Mouse (Mus musculus): ENCODE data around the gene Cst6. TPM values are rescaled to one million over a fixed set of nuclear protein-coding genes. Genes with fewer than 3 reads are reported as not detected.
"Not testable (repeated sequence)": the region's sequence is repeated elsewhere in the genome, so short reads cannot be mapped to it uniquely, and the experiment has no call there.

Cst6 gene
- total RNA-seq (2021) = 1 to 10 TPM; 1.8 to 1.9 TPM
- long read RNA-seq, experiment 1, partial matches to known transcripts = 0 of 2 reads
- long read RNA-seq, experiment 1, other reads (novel, unspliced or antisense) = 0 of 2 reads
- long read RNA-seq, experiment 2, partial matches to known transcripts = 0 of 1 reads
- long read RNA-seq, experiment 2, other reads (novel, unspliced or antisense) = 0 of 1 reads

DNA sequence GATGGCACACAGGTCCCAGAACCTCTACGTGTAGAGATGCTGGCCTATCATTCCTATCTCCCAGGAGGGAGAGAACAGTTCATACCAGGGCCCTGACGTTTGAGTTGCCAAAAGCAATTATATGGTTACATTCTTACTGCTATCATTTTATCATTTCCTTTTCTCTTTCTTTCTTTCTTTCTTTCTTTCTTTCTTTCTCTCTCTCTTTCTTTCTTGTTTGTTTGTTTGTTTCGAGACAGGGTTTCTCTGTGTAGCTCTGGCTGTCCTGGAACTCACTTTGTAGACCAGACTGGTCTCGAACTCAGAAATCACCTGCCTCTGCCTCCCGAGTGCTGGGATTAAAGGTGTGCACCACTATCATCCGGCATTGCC lies at the start of gene Cst6:
Gene Cst6 (minus strand): TSS at position 73 of the 372 bp plus-strand sequence.
- not testable (repeated sequence) for DNase-seq

DNA sequence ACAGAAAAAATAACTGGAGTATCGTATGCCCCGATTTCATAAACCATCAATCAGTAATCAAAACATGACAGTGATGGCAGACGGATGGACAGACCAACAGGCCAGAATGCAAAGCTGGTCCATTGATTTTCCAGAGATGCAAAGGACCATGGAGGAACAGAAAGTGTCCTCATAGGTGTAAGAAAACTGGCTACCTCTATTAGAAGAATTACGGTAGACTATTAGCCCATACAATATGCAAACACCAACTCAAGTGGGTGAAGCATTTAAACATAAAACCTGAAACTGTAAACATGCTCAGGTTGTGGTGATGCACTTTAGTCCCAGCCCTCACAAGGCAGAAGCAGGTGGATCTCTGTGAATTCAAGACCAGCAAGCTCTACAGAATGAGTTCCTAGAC lies 46.0 kb upstream of the Cst6 start:
- no peak for DNase-seq

DNA sequence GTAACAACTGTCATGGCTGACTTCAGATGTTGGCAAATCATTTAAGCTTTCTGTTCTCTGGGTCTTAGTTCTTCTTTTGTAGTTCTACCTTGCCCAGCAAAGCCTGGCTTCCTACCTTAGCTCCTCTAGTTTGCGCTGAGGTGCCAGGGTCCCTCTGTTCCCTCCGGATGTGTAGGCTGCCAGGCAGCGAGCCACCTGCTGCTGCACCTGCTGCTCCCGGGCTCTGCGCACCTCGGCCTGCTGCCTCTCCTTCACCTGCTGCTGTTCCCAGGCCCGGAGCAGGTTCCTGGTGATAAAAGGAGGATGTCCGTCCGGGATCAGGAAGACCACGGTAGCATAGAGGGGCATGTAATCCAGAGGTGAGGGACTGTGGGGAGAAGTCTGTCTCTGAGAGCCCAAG lies 44.8 kb upstream of the Cst6 start:
- DNase-seq = no peak

- DNase-seq = peak; percentile 56
These were observed 43.5 kb upstream of the Cst6 start for GRCm38 (mm10) chr19:5392892-5393291.

DNA sequence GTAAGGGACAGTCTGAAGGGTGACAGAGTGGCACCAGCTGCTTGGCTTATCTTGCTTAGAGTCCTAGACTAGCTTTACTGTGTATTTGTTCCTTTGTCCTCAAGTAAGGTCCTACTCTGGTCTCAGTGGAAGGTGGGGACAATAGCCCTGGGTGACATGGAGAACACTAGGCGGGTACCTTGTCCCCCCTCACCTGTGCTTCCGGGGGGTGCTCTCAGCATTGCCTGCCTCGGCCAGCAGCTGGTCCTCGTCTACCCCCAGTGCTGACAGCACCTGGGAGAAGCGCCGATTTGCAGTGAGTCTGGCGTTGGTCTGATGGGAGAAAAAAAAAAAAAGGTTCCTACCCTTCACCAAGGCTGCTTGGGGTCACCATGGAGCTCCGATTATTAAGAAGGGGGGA lies 41.0 kb upstream of the Cst6 start:
- DNase-seq = no peak

DNA sequence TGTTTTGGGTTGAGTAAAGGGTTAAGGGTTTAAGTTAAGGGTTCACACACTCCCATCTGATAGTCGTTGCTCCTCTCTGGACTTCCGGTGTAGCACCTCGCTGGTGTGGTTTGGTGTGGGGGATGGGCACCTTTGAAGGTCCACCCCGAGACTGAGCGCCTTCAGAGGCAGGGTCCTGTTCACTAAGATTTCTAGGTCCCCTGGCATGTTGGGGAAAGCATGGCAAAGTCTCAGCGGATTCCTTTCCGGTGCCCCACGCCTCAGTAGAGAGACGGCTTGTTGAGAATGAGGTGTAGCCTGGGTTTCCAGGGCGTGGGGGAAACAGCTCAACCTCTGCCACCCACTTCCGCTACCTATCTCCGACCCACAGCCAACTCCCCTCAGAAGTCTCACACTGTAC lies 40.3 kb upstream of the Cst6 start:
- DNase-seq = no peak

DNA sequence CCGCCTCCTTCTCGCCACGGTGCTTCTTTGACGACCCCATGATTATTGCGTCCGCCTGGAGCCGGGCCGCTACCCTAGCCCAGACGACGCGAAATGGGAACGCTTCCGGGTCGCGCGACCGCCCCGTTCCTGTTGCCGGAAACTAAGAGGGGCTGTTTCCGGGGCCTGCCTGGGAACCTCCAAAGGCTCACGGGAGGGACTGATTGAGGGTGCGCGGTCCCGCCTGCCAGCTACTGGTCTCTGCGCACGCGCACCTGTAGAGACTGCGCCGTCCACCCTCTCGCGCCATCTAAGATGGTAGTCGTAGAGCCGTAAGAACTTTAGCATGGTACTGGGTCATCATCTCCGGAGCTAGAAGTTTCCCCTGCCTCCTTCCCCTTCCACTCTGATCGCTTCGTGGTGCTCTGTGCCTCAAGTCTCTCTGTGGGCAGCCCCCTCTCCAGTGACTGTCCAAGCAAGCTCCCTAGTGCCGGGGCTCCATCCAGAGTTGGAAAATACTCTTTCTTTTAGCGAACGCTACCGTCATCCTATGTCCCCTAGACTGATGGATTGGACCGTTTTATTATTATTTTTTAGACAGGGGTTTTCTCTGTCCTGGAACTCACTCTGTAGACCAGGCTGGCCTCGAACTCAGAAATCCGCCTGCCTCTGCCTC lies 39.3 kb upstream of the Cst6 start, which contains the start of gene Sart1:
Gene Sart1 (minus strand): TSS at position 116 of the 655 bp plus-strand sequence.
- DNase-seq = peak; percentile 93

DNA sequence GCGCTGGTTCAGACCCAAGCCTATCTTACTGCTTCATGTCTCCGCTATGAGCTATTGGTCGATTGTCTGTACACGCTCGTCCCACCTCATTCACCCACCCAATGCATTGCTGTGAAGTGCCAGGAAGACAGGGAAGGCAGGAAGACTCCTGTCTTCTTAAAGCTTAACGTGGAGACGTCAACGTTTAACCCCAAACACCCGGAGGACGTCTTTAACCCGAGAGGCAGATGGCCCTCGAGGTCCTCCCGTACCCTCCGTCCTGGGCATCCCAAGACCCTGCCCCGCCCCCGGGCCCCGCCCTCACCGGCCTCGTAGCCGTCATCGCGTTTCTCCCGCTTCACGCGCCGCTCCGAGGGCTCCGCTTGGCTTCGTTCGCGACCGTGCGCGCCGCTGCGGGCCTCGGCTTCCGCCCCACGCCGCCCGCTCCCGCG lies 38.7 kb upstream of the Cst6 start:
- peak; percentile 46 for DNase-seq

GRCm38 (mm10) chr19:5384715-5385114 lies 35.3 kb upstream of the Cst6 start:
- no peak for DNase-seq

GRCm38 (mm10) chr19:5383326-5383725 lies 34.0 kb upstream of the Cst6 start:
- no peak for DNase-seq

DNA sequence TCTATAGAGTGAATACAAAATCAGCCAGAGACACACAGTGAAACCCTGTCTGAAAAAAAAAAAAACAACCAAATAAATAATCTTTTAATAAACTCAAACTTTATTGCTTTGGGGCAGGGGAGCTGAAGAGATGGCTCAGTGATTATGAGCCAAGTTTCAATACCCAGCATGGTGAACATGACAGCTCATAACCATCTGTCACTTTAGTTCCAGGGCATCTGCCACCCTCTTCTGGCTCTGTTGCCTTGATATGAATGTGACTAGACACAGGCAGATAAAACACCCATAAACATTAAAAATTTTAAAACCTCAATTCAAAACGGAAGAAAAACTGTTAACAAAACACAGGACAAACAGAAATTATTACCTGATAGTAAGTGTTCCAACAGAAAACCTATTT lies 28.1 kb upstream of the Cst6 start:
- no peak for DNase-seq

DNA sequence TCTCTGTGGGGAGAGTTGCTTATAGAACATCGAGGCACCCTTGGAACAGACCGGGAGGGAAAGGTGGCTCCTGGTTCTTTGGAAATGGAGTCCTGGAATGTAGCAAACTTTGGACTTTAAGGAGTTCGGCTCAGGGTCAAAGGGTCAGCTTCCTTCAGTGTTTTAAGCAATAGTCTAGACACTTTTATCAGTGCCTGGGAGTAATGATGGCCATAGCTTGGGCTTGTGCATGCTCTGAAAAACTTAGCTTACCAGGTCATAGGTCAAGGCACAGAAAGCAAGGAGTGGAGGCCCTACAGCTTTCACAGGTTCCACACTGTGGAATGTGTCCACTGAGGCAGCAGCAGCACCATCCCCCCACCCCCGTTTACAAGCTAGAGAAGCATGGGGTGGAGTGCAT lies 25.4 kb upstream of the Cst6 start:
- DNase-seq = no peak

DNA sequence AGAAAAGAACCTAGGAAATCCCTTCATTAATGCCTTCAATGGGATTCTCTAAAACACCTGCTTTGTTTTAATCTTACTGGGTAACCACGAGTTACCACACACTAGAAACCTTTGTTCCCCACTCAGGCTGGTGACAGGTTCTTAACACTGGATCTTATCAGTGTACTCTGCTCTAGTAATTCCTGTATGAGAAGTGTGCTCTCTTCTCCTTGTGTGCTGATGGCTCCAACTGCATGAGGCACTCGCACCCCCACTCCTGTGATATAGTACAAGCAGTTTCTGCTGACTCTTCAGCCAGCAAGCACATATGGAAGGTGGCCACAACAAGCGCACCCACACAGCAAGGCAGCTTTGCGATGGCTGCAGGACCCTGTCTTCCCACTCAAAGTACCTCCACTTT lies 24.8 kb upstream of the Cst6 start:
- no peak for DNase-seq

DNA sequence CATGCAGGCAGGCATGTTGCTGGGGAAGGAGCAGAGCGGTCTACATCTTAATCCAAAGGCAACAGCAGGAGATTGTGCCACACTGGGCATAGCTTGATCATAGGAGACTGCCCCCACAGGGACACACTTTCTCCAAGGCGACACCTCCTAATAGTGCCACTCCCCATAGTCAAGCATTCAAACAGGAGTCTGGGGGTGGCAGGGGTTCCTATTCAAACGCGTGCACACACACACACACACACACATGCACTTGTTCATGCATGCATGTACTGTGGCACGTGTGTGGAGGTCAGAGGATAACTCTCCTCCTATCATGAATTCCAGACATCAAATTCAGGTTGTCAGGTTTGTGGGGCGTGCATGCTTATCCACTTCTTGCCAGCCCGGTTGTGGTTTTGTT lies 23.4 kb upstream of the Cst6 start:
- no peak for DNase-seq

- DNase-seq = no peak
These were observed 21.6 kb upstream of the Cst6 start for GRCm38 (mm10) chr19:5370932-5371331.

- no peak for DNase-seq
These were observed 18.1 kb upstream of the Cst6 start for GRCm38 (mm10) chr19:5367455-5367854.

GRCm38 (mm10) chr19:5367053-5367359 lies 17.6 kb upstream of the Cst6 start, which contains the start of gene Banf1:
Gene Banf1 (minus strand): TSS chr19:5367168.
- no peak for DNase-seq

DNA sequence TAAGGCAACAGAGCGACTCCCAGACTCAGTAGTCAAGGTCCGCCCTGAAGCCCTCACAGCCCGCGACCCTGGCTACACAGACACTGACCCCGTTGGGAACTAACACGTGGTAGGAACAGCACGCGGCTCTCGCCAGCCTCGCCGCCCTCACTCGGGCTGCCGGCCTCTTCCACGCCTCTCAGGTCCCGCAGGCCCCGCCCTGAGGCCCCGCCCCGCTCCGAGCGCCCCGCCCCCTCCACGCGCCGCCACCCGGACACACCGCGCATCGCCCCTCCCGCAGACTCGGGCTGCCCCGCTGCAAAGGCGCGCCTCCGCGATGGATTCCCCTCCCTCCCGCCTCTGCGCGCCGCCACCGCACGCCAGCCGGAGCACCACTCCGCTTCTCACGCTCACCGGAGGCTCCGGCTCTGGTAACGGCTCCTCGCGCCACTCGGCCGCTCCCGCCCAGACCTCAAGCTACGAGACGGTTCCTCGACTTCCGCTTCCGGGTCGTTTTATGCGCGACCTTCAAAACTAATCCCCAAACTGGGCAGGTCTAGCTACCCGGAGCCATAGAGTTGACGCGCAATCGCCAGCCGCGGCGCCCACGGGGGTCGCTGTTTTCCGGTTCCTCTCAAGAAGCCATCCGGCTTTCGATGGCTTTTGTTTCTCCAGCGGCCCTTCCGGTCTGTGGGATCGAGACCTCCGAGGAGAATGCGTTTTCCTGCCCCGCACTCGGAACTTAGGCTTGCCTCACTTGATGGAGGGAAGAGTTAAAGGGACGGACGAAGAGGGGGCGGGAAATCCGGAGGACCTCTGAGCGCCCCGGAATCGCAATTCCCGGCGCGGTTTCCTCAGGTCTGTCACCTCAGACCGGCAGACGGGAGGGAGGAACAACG lies 17.0 kb upstream of the Cst6 start, which contains the start of gene Eif1ad:
Gene Eif1ad (plus strand): TSS at position 567 of the 878 bp plus-strand sequence.
- DNase-seq = peak; percentile 92

GRCm38 (mm10) chr19:5365751-5366150 lies 16.4 kb upstream of the Cst6 start:
- no peak for DNase-seq

- DNase-seq = no peak
These were observed 14.8 kb upstream of the Cst6 start for GRCm38 (mm10) chr19:5364124-5364523.

- no peak for DNase-seq
These were observed 12.8 kb upstream of the Cst6 start for GRCm38 (mm10) chr19:5362186-5362585.

DNA sequence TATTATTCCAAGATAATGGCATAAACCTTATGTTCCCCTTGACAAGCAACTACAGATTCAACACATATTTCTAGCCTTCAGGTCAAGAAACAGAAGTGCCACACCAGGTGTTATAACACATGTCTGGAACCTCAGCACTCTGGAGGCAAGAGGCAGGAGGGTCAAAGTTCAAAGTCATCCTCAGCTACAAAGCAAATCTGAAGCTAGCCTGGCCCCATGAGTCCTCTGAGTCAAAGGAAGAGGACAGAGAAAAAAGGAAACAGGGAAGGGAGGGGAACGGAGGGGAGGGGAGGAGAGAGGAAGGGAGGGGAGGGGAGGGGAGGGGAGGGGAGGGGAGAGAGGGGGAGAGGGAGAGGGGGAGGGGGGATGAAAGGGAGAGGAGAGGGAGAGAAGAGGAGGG lies 6.7 kb upstream of the Cst6 start:
- no peak for DNase-seq

- no peak for DNase-seq
These were observed 4.2 kb upstream of the Cst6 start for GRCm38 (mm10) chr19:5353609-5354008.
